Mouse (Mus musculus) stomach, embryonic 14.5 days (tissue): ENCODE results near the gene Hist1h2bc. TPM values are rescaled to one million over a fixed set of nuclear protein-coding genes. Genes with fewer than 3 reads are reported as not detected.
"Not testable (repeated sequence)": the region's sequence is repeated elsewhere in the genome, so short reads cannot be mapped to it uniquely, and the experiment has no call there.

Source experiments
- ATAC-seq: fragments of 200-750 bp; cut with Nextera tagmentation; 2 replicates; pipeline ENCODE4 v1.8.0; 2017; ENCODE audit warnings: low read depth, moderate TSS enrichment; ENCODE audit not compliant: insufficient number of reproducible peaks, insufficient read depth, low FRiP score
- H3K27ac ChIP-seq: fragments of 300-500 bp; sonication (generic); 2 replicates; pipeline ENCODE4 v1.5.1; 2014; ENCODE audit warnings: mild to moderate bottlenecking, low read length, moderate library complexity, mixed read lengths
- H3K27me3 ChIP-seq: fragments of 300-500 bp; sonication (generic); 2 replicates; pipeline ENCODE4 v1.6.1; 2014; ENCODE audit warnings: low read length, control low read depth, mixed read lengths; ENCODE audit not compliant: control insufficient read depth, insufficient read depth
- H3K36me3 ChIP-seq: fragments of 300-500 bp; sonication (generic); 2 replicates; pipeline ENCODE4 v1.6.1; 2014; ENCODE audit warnings: mild to moderate bottlenecking, control low read depth, low read length, moderate library complexity, mixed read lengths; ENCODE audit not compliant: control insufficient read depth, insufficient read depth
- H3K4me1 ChIP-seq: fragments of 300-500 bp; sonication (generic); 2 replicates; pipeline ENCODE4 v1.6.1; 2014; ENCODE audit warnings: low read length, control low read depth, mixed read lengths; ENCODE audit not compliant: control insufficient read depth, insufficient read depth
- H3K4me2 ChIP-seq: fragments of 300-500 bp; sonication (generic); replicated peaks from 2 replicates; pipeline ENCODE4 v1.6.1; 2014; ENCODE audit warnings: low read depth, low read length, control low read depth
- H3K4me3 ChIP-seq: fragments of 300-500 bp; sonication (generic); 2 replicates; pipeline ENCODE4 v1.5.1; 2014; ENCODE audit warnings: low read depth, low read length, control low read depth
- H3K9ac ChIP-seq: fragments of 300-500 bp; sonication (generic); replicated peaks from 2 replicates; pipeline ENCODE4 v1.6.1; 2014; ENCODE audit warnings: low read depth, mild to moderate bottlenecking, control low read depth, low read length, moderate library complexity, mixed read lengths
- H3K9me3 ChIP-seq: fragments of 300-500 bp; sonication (generic); 2 replicates; pipeline ENCODE4 v1.6.1; 2016; ENCODE audit warnings: low read depth, low read length, control low read depth; ENCODE audit not compliant: control insufficient read depth
- WGBS: fragments of 180-500 bp; shearing (Covaris S2); extraction: QIAGEN DNeasy Blood & Tissue Kit; methylation state at CpG from one replicate; pipeline ENCODE4 v1.1.7; 2014; 5-methylcytosine and 5-hydroxymethylcytosine counted together
- polyA plus RNA-seq: library from polyadenylated mRNA; unstranded; fragments of >200 nt; fragmentation: Nextera tagmentation; extraction: Ambion mirVana; gene quantifications from 2 replicates; pipeline ENCODE4 v1.2.1, GENCODE M21; 2014

The Hist1h2bc gene
- polyA plus RNA-seq, 1 experiment from 2014 or later, result 65.1 TPM

GRCm38 (mm10) chr13:23702801-23703200 lies 18.8 kb downstream of the Hist1h2bc start:
- not testable (repeated sequence) for H3K9me3 ChIP-seq, H3K4me3 ChIP-seq, H3K27ac ChIP-seq, ATAC-seq, H3K27me3 ChIP-seq, H3K36me3 ChIP-seq, H3K4me2 ChIP-seq, H3K4me1 ChIP-seq, H3K9ac ChIP-seq
- WGBS, result 72% methylated on average over 2 of the region's 2 CpGs

- WGBS, result 94% methylated on average over 7 of the region's 7 CpGs
- H3K9ac ChIP-seq, result no peak overlapping the region
- H3K4me2 ChIP-seq, result no peak overlapping the region
- ATAC-seq, result no peak
- no peaks in the 10 kb centered on the region for H3K36me3 ChIP-seq
- H3K9me3 ChIP-seq, result no peaks in the 10 kb centered on the region
- H3K4me1 ChIP-seq, result peaks cover 3% of the 10 kb centered on the region; the same call in 1 of the 2 replicates
- no peak overlapping the region for H3K4me3 ChIP-seq
- H3K27me3 ChIP-seq, result no peaks in the 10 kb centered on the region
- H3K27ac ChIP-seq, result no peak overlapping the region
Observed at GRCm38 (mm10) chr13:23705751-23706356, 21.9 kb downstream of the Hist1h2bc start.

- no peak overlapping the region for H3K9ac ChIP-seq
- 94% methylated on average over 12 of the region's 12 CpGs for WGBS
- no peak for ATAC-seq
Observed at GRCm38 (mm10) chr13:23706771-23707170, 22.8 kb downstream of the Hist1h2bc start.

GRCm38 (mm10) chr13:23708041-23708440 lies 24.0 kb downstream of the Hist1h2bc start:
- Histone ChIP-seq H3K4me2 (no peak overlapping the region), H3K36me3 (no peaks in the 10 kb centered on the region), H3K9ac (no peak overlapping the region), H3K27me3 (no peaks in the 10 kb centered on the region), H3K4me1 (no peaks in the 10 kb centered on the region), H3K4me3 (no peak overlapping the region), H3K9me3 (no peaks in the 10 kb centered on the region), H3K27ac (no peak overlapping the region)
- WGBS, result 80% methylated on average over 4 of the region's 4 CpGs
- ATAC-seq, result no peak

More at GRCm38 (mm10) chr13:23706771-23707170, 22.8 kb downstream of the Hist1h2bc start:
- H3K36me3 ChIP-seq, result no peaks in the 10 kb centered on the region
- no peak overlapping the region for H3K27ac ChIP-seq
- H3K27me3 ChIP-seq, result no peaks in the 10 kb centered on the region
- H3K4me3 ChIP-seq, result no peak overlapping the region
- no peaks in the 10 kb centered on the region for H3K9me3 ChIP-seq
- H3K4me2 ChIP-seq, result no peak overlapping the region
- H3K4me1 ChIP-seq, result no peaks in the 10 kb centered on the region

- Histone ChIP-seq H3K27me3 (no peaks in the 10 kb centered on the region), H3K9ac (no peak overlapping the region), H3K27ac (no peak overlapping the region), H3K9me3 (no peaks in the 10 kb centered on the region), H3K36me3 (no peaks in the 10 kb centered on the region), H3K4me3 (no peak overlapping the region), H3K4me2 (no peak overlapping the region), H3K4me1 (no peaks in the 10 kb centered on the region)
- 75% methylated on average over 4 of the region's 4 CpGs for WGBS
- no peak for ATAC-seq
Observed at GRCm38 (mm10) chr13:23708654-23709053, 24.7 kb downstream of the Hist1h2bc start.

GRCm38 (mm10) chr13:23709714-23710373 lies 25.8 kb downstream of the Hist1h2bc start:
- ATAC-seq, result no peak
- no peaks in the 10 kb centered on the region for H3K4me1 ChIP-seq
- no peaks in the 10 kb centered on the region for H3K9me3 ChIP-seq
- 23% methylated on average over 15 of the region's 15 CpGs for WGBS
- H3K4me3 ChIP-seq, result peak overlapping the region; percentile 44
- peak overlapping the region; percentile 40 for H3K9ac ChIP-seq
- peak overlapping the region; percentile 91 for H3K4me2 ChIP-seq
- H3K27ac ChIP-seq, result no peak overlapping the region
- no peaks in the 10 kb centered on the region for H3K36me3 ChIP-seq
- no peaks in the 10 kb centered on the region for H3K27me3 ChIP-seq

GRCm38 (mm10) chr13:23710374-23711089 lies 26.5 kb downstream of the Hist1h2bc start, which contains the start of gene Hfe:
Hfe (minus strand) TSS chr13:23710854.
- ATAC-seq, result peak; percentile 69

GRCm38 (mm10) chr13:23716261-23717042 lies 32.5 kb downstream of the Hist1h2bc start:
- H3K9ac ChIP-seq, result no peak overlapping the region
- no peak for ATAC-seq
- H3K27me3 ChIP-seq, result no peaks in the 10 kb centered on the region
- 86% methylated on average over 5 of the region's 5 CpGs for WGBS
- no peak overlapping the region for H3K4me2 ChIP-seq
- no peaks in the 10 kb centered on the region for H3K4me1 ChIP-seq
- H3K9me3 ChIP-seq, result no peaks in the 10 kb centered on the region
- no peak overlapping the region for H3K27ac ChIP-seq
- no peaks in the 10 kb centered on the region for H3K36me3 ChIP-seq
- no peak overlapping the region for H3K4me3 ChIP-seq

More at GRCm38 (mm10) chr13:23710374-23711089, 26.5 kb downstream of the Hist1h2bc start, which contains the start of gene Hfe:
- H3K27me3 ChIP-seq, result no peaks in the 10 kb centered on the region
- no peaks in the 10 kb centered on the region for H3K4me1 ChIP-seq
- peak within 1 kb of the TSS; percentile 91 for H3K4me2 ChIP-seq
- no peaks in the 10 kb centered on the region for H3K9me3 ChIP-seq
- H3K4me3 ChIP-seq, result peak within 1 kb of the TSS; percentile 44
- H3K27ac ChIP-seq, result no peak within 1 kb of the TSS
- H3K9ac ChIP-seq, result peak within 1 kb of the TSS; percentile 40
- 4% methylated on average over 17 of the region's 17 CpGs for WGBS
- H3K36me3 ChIP-seq, result no peaks in the 10 kb centered on the region
